Mouse (Mus musculus): Measurements from ENCODE around the gene Erc1.

GRCm38 (mm10) chr6:119643880-119644460 is 204.0 kb downstream of the Erc1 start:
- TF ChIP-seq CTCF (IDR thresholded peaks at IDR 0.05; ENCODE audit: extremely low read depth, insufficient read length, insufficient replicate concordance, low read depth, low read length): no peak
- TF ChIP-seq POLR2A (IDR thresholded peaks at IDR 0.05; ENCODE audit: low read depth, low read length): no peak

Measured in small intestine, adult 2 months (tissue).